In the genomic region with DNA sequence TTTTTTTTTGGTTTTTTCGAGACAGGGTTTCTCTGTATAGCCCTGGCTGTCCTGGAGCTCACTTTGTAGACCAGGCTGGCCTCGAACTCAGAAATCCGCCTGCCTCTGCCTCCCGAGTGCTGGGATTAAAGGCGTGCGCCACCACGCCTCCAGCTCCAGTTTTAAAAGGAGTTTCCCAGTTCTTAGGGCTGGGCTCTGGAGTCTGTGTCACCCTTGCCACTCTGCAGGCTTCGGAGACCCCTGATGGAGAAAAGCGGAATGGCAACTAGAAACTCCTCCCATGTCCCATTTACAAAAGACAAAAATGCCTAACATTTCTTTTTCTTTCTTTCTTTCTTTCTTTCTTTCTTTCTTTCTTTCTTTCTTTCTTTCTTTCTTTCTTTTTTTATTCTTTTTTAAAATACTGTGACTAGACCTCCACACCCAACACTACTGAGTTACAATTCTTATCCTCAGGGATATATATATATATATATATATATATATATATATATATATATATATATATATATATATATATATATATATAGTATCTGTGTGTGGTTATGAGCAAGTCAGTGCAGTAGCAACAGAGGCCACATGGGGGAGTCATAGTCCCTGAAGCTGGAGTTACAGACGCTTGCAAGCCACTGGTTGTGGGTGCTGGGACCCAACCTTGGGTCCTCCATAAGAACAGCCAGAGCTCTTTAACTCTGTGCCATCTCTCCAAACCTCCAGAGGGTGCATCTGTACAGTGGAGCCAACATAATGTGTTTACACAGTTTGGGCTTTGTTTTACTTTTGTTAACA, we compare ENCODE assay signal across 8 mouse cellular contexts. TPM values are rescaled to one million over a fixed set of nuclear protein-coding genes. Genes with fewer than 3 reads are reported as not detected.
DNase-seq lines count a peak whose midpoint lies in the region; ATAC-seq lines count a peak whose summit lies in the region.
"Not testable (repeated sequence)": the region's sequence is repeated elsewhere in the genome, so short reads cannot be mapped to it uniquely, and the experiment has no call there.
"Had no signal": no experiment of that assay in that cellular context is flagged by ENCODE, and none has a peak within 500 bp of the region (broad histone marks: within the 10 kb centered on the region; RNA-seq: fewer than 3 reads in every experiment).

No protein-coding gene starts in this region.

- H3K9me3 ChIP-seq in forebrain, embryonic 14.5 days (replicated peaks; ENCODE audit: control insufficient read depth, low read length); hindbrain, embryonic 11.5 days (ENCODE audit: control insufficient read depth, low read length): not testable (repeated sequence)

- WGBS in forebrain, embryonic 14.5 days: 34% methylated on average over 9 of the region's 10 CpGs
- WGBS in hindbrain, embryonic 11.5 days: 36% methylated on average over 8 of the region's 10 CpGs

- ATAC-seq in forebrain, embryonic 14.5 days; hindbrain, embryonic 11.5 days (ENCODE audit: low FRiP score): not testable (repeated sequence)
- peak; percentile 65 for ATAC-seq in megakaryocyte, adult 5-6 weeks (ENCODE audit: poor library complexity, severe bottlenecking)

- not testable (repeated sequence) for H3K4me1 ChIP-seq in forebrain, embryonic 14.5 days (ENCODE audit: control insufficient read depth, insufficient read depth, low read length); hindbrain, embryonic 11.5 days (replicated peaks; ENCODE audit: control insufficient read depth, insufficient read depth, low read length)

- not testable (repeated sequence) for H3K36me3 ChIP-seq in forebrain, embryonic 14.5 days (ENCODE audit: control insufficient read depth, insufficient read depth, low read length); hindbrain, embryonic 11.5 days (ENCODE audit: control insufficient read depth, insufficient read depth, low read length)

- peak; percentile 47 for DNase-seq in T-cell, adult 2 months (ENCODE audit: low spot score)
- peak; percentile 56 for DNase-seq in cerebellum, adult 18-20 months
- DNase-seq in forebrain, embryonic 14.5 days (ENCODE audit: low spot score): peak; percentile 83
- DNase-seq in hindbrain, embryonic 11.5 days (ENCODE audit: low spot score): peak; percentile 85
- peak; percentile 61 to 62 for DNase-seq in layer of hippocampus, postnatal 10 days (ENCODE audit: low spot score in 2 of 2)
- peak; percentile 54 for DNase-seq in skeletal muscle tissue, adult 2 months (ENCODE audit: low read depth, low spot score)

- not testable (repeated sequence) for H3K27ac ChIP-seq in forebrain, embryonic 14.5 days (ENCODE audit: low read depth, low read length); hindbrain, embryonic 11.5 days (ENCODE audit: low read depth, low read length)

- H3K9ac ChIP-seq in forebrain, embryonic 14.5 days (ENCODE audit: low read length); hindbrain, embryonic 11.5 days (ENCODE audit: low read depth, low read length): not testable (repeated sequence)

- H3K27me3 ChIP-seq in forebrain, embryonic 14.5 days (replicated peaks; ENCODE audit: control insufficient read depth, insufficient read depth, low read length); hindbrain, embryonic 11.5 days (ENCODE audit: control insufficient read depth, insufficient read depth, low read length): not testable (repeated sequence)

- H3K4me2 ChIP-seq in forebrain, embryonic 14.5 days (ENCODE audit: low read length); hindbrain, embryonic 11.5 days (replicated peaks; ENCODE audit: low read depth, low read length): not testable (repeated sequence)

- H3K4me3 ChIP-seq in forebrain, embryonic 14.5 days (ENCODE audit: low read depth, low read length); hindbrain, embryonic 11.5 days (ENCODE audit: low read depth, low read length): not testable (repeated sequence)

RNA-seq across cellular contexts. Expression of gene Ccdc194, which starts 6.3 kb away (rescaled TPM):
- 0.11 and 0.13 TPM in 2 replicates for polyA plus RNA-seq in forebrain, embryonic 14.5 days (2014; fragmentation: Nextera tagmentation; extraction: Ambion mirVana)
- polyA plus RNA-seq in hindbrain, embryonic 11.5 days (2014; fragmentation: Nextera tagmentation; extraction: Ambion mirVana): 0.51 and 0.71 TPM in 2 replicates
- total RNA-seq in layer of hippocampus, postnatal 10 days (2021): not detected
- not detected in 2 replicates for total RNA-seq in megakaryocyte, adult 5-6 weeks (2015)
- not detected in 2 replicates for total RNA-seq in megakaryocyte, adult 5-6 weeks (2017)
- total RNA-seq: left cerebral cortex, adult 18-20 months had no signal

RNA-seq across cellular contexts. Expression of gene Plvap, which starts 7.7 kb away (rescaled TPM):
- 5.8 and 6.8 TPM in 2 replicates for polyA plus RNA-seq in forebrain, embryonic 14.5 days (2014; fragmentation: Nextera tagmentation; extraction: Ambion mirVana)
- 35.3 and 37.2 TPM in 2 replicates for polyA plus RNA-seq in hindbrain, embryonic 11.5 days (2014; fragmentation: Nextera tagmentation; extraction: Ambion mirVana)
- total RNA-seq in layer of hippocampus, postnatal 10 days (2021): 1 to 10 TPM; 8.1 to 9.2 TPM
- total RNA-seq in megakaryocyte, adult 5-6 weeks (2015): 0.11 and 0.25 TPM in 2 replicates
- 0.22 and 0.28 TPM in 2 replicates for total RNA-seq in megakaryocyte, adult 5-6 weeks (2017)

RNA-seq across cellular contexts. Expression of gene Bst2, which starts 18.0 kb away (rescaled TPM):
- 2.2 and 2.8 TPM in 2 replicates for polyA plus RNA-seq in forebrain, embryonic 14.5 days (2014; fragmentation: Nextera tagmentation; extraction: Ambion mirVana)
- 2.2 and 5.7 TPM in 2 replicates for polyA plus RNA-seq in hindbrain, embryonic 11.5 days (2014; fragmentation: Nextera tagmentation; extraction: Ambion mirVana)
- total RNA-seq in layer of hippocampus, postnatal 10 days (2021): 1 to 10 TPM; 4.1 to 4.8 TPM
- total RNA-seq in megakaryocyte, adult 5-6 weeks (2015): 19.6 and 23.1 TPM in 2 replicates
- 91.4 and 111 TPM in 2 replicates for total RNA-seq in megakaryocyte, adult 5-6 weeks (2017)

RNA-seq across cellular contexts. Expression of gene Mvb12a, which starts 23.5 kb away (rescaled TPM):
- polyA plus RNA-seq in forebrain, embryonic 14.5 days (2014; fragmentation: Nextera tagmentation; extraction: Ambion mirVana): 65.7 and 71.6 TPM in 2 replicates
- 54.3 and 61.1 TPM in 2 replicates for polyA plus RNA-seq in hindbrain, embryonic 11.5 days (2014; fragmentation: Nextera tagmentation; extraction: Ambion mirVana)
- 10 to 100 TPM; 36.9 to 40.7 TPM for total RNA-seq in layer of hippocampus, postnatal 10 days (2021)
- 47.1 and 48.5 TPM in 2 replicates for total RNA-seq in megakaryocyte, adult 5-6 weeks (2015)
- total RNA-seq in megakaryocyte, adult 5-6 weeks (2017): 42.8 and 68.8 TPM in 2 replicates

RNA-seq across cellular contexts. Expression of gene Gtpbp3, which starts 31.3 kb away (rescaled TPM):
- polyA plus RNA-seq in forebrain, embryonic 14.5 days (2014; fragmentation: Nextera tagmentation; extraction: Ambion mirVana): 2.2 and 3.8 TPM in 2 replicates
- polyA plus RNA-seq in hindbrain, embryonic 11.5 days (2014; fragmentation: Nextera tagmentation; extraction: Ambion mirVana): 3.7 and 3.8 TPM in 2 replicates
- 10 to 100 TPM; 26.4 to 29.4 TPM for total RNA-seq in layer of hippocampus, postnatal 10 days (2021)
- 3.4 and 3.7 TPM in 2 replicates for total RNA-seq in megakaryocyte, adult 5-6 weeks (2015)
- total RNA-seq in megakaryocyte, adult 5-6 weeks (2017): 12.1 and 14.2 TPM in 2 replicates

Comparison
In these comparisons a context has a peak if more than half of its experiments do, and no peak if none do; other contexts are left out.
1. RNA of gene Plvap, which starts 7.7 kb away (total RNA-seq): 8.1 to 9.2 TPM in layer of hippocampus, postnatal 10 days; 0.11 to 0.28 TPM in megakaryocyte, adult 5-6 weeks; every median in the first group is over 4 times any median in the second.
2. Peak in every context shown above with its lines, with median percentiles within 50 percentile points of each other: DNase-seq.